Mouse (Mus musculus) hindbrain, embryonic 13.5 days (tissue): ENCODE measurements around the gene Hs6st3. TPM values are rescaled to one million over a fixed set of nuclear protein-coding genes. Genes with fewer than 3 reads are reported as not detected.

Source experiments
- ATAC-seq: fragments of 200-750 bp; cut with Nextera tagmentation; 2 replicates; pipeline ENCODE4 v1.8.0; 2017; ENCODE audit warnings: moderate TSS enrichment; ENCODE audit not compliant: low FRiP score
- H3K27ac ChIP-seq: fragments of 300-500 bp; sonication (generic); 2 replicates; pipeline ENCODE4 v1.5.1; 2015; ENCODE audit warnings: inconsistent platforms, mild to moderate bottlenecking, moderate library complexity
- H3K27me3 ChIP-seq: fragments of 300-500 bp; sonication (generic); 2 replicates; pipeline ENCODE4 v1.6.1; 2015; ENCODE audit warnings: mild to moderate bottlenecking, inconsistent platforms
- H3K36me3 ChIP-seq: fragments of 300-500 bp; sonication (generic); 2 replicates; pipeline ENCODE4 v1.6.1; 2015; ENCODE audit warnings: mild to moderate bottlenecking, inconsistent platforms
- H3K4me1 ChIP-seq: fragments of 300-500 bp; sonication (generic); replicated peaks from 2 replicates; pipeline ENCODE4 v1.6.1; 2015; ENCODE audit warnings: inconsistent platforms
- H3K4me2 ChIP-seq: fragments of 300-500 bp; sonication (generic); 2 replicates; pipeline ENCODE4 v1.6.1; 2015; ENCODE audit warnings: inconsistent platforms, mild to moderate bottlenecking, moderate library complexity
- H3K4me3 ChIP-seq: fragments of 300-500 bp; sonication (generic); 2 replicates; pipeline ENCODE4 v1.5.1; 2015; ENCODE audit warnings: mild to moderate bottlenecking, inconsistent platforms
- H3K9ac ChIP-seq: fragments of 300-500 bp; sonication (generic); 2 replicates; pipeline ENCODE4 v1.6.1; 2015; ENCODE audit warnings: mild to moderate bottlenecking, inconsistent platforms
- H3K9me3 ChIP-seq: fragments of 300-500 bp; sonication (generic); 2 replicates; pipeline ENCODE4 v1.6.1; 2016; ENCODE audit warnings: inconsistent platforms
- WGBS: fragments of 180-500 bp; shearing (Covaris S2); methylation state at CpG from one replicate; pipeline ENCODE4 v1.1.7; 2015; 5-methylcytosine and 5-hydroxymethylcytosine counted together
- polyA plus RNA-seq: library from polyadenylated mRNA; unstranded; fragments of >200 nt; fragmentation: Nextera tagmentation; extraction: Ambion mirVana; gene quantifications from 2 replicates; pipeline ENCODE4 v1.2.1, GENCODE M21; 2015

Gene Hs6st3
- 1.2 and 1.9 TPM in 2 replicates for polyA plus RNA-seq

- H3K27me3 ChIP-seq: peaks cover 73% of the 10 kb centered on the region
- H3K4me1 ChIP-seq: peaks cover 17% of the 10 kb centered on the region
- H3K4me2 ChIP-seq: peak within 1 kb of the TSS; percentile 99
- under 1% methylated on average over 89 of the region's 100 CpGs for WGBS
- no peaks in the 10 kb centered on the region for H3K9me3 ChIP-seq
- H3K36me3 ChIP-seq: no peaks in the 10 kb centered on the region
- H3K27ac ChIP-seq: peak within 1 kb of the TSS; percentile 60
- ATAC-seq: peak; percentile 68
- peak within 1 kb of the TSS; percentile 76 for H3K4me3 ChIP-seq
- peak within 1 kb of the TSS; percentile 80 for H3K9ac ChIP-seq
Measured at GRCm38 (mm10) chr14:119137906-119138785, at the start of gene Hs6st3. TSS of gene Hs6st3 (plus strand) at chr14:119138341.

GRCm38 (mm10) chr14:119098851-119099569 is 39.1 kb upstream of the Hs6st3 start, which contains the start of gene Uggt2:
TSS of gene Uggt2 (minus strand) at chr14:119099430.
- peak within 1 kb of the TSS; percentile 94 for H3K27ac ChIP-seq
- under 1% methylated on average over 72 of the region's 72 CpGs for WGBS
- no peaks in the 10 kb centered on the region for H3K9me3 ChIP-seq

GRCm38 (mm10) chr14:119099570-119099891 is 38.6 kb upstream of the Hs6st3 start:
- peak overlapping the region; percentile 94 for H3K27ac ChIP-seq
- H3K4me2 ChIP-seq: peak overlapping the region; percentile 77
- H3K27me3 ChIP-seq: no peaks in the 10 kb centered on the region
- peaks cover 22% of the 10 kb centered on the region for H3K4me1 ChIP-seq
- H3K36me3 ChIP-seq: no peaks in the 10 kb centered on the region
- peak overlapping the region; percentile 93 for H3K9ac ChIP-seq
- ATAC-seq: peak; percentile 90
- 0% methylated on average over 13 of the region's 13 CpGs for WGBS
- H3K4me3 ChIP-seq: peak overlapping the region; percentile 68
- no peaks in the 10 kb centered on the region for H3K9me3 ChIP-seq

More at GRCm38 (mm10) chr14:119098851-119099569, 39.1 kb upstream of the Hs6st3 start, which contains the start of gene Uggt2:
- Histone ChIP-seq H3K36me3 (no peaks in the 10 kb centered on the region), H3K9ac (peak within 1 kb of the TSS; percentile 93), H3K4me2 (peak within 1 kb of the TSS; percentile 77), H3K4me3 (peak within 1 kb of the TSS; percentile 68), H3K4me1 (peaks cover 22% of the 10 kb centered on the region), H3K27me3 (no peaks in the 10 kb centered on the region)
- peak; percentile 98 for ATAC-seq

- Histone ChIP-seq H3K36me3 (no peaks in the 10 kb centered on the region), H3K4me2 (no peak overlapping the region), H3K27me3 (no peaks in the 10 kb centered on the region), H3K4me1 (no peaks in the 10 kb centered on the region), H3K4me3 (no peak overlapping the region), H3K9me3 (no peaks in the 10 kb centered on the region), H3K9ac (no peak overlapping the region), H3K27ac (no peak overlapping the region)
- no peak for ATAC-seq
- WGBS: 83% methylated on average over 8 of the region's 8 CpGs
Measured at GRCm38 (mm10) chr14:119107591-119107990, 30.6 kb upstream of the Hs6st3 start.

- Histone ChIP-seq H3K27ac (no peak overlapping the region), H3K4me3 (no peak overlapping the region), H3K9ac (no peak overlapping the region), H3K36me3 (no peaks in the 10 kb centered on the region), H3K4me2 (no peak overlapping the region), H3K9me3 (no peaks in the 10 kb centered on the region), H3K4me1 (no peaks in the 10 kb centered on the region), H3K27me3 (no peaks in the 10 kb centered on the region)
- 72% methylated on average over 7 of the region's 7 CpGs for WGBS
- ATAC-seq: no peak
Measured at GRCm38 (mm10) chr14:119108776-119109301, 29.3 kb upstream of the Hs6st3 start.

GRCm38 (mm10) chr14:119109776-119110218 is 28.3 kb upstream of the Hs6st3 start:
- Histone ChIP-seq H3K27ac (no peak overlapping the region), H3K27me3 (no peaks in the 10 kb centered on the region), H3K4me1 (no peaks in the 10 kb centered on the region), H3K36me3 (no peaks in the 10 kb centered on the region), H3K9ac (no peak overlapping the region), H3K4me2 (no peak overlapping the region), H3K9me3 (no peaks in the 10 kb centered on the region), H3K4me3 (no peak overlapping the region)
- peak; percentile 32; the same call in 1 of the 2 replicates for ATAC-seq
- 82% methylated on average over 3 of the region's 3 CpGs for WGBS

- no peaks in the 10 kb centered on the region for H3K4me1 ChIP-seq
- ATAC-seq: no peak
- WGBS: 79% methylated on average over 6 of the region's 6 CpGs
Measured at GRCm38 (mm10) chr14:119112558-119112957, 25.6 kb upstream of the Hs6st3 start.

GRCm38 (mm10) chr14:119123582-119123981 is 14.6 kb upstream of the Hs6st3 start:
- Histone ChIP-seq H3K36me3 (no peaks in the 10 kb centered on the region), H3K9me3 (no peaks in the 10 kb centered on the region), H3K4me3 (peak overlapping the region; percentile 33), H3K27me3 (peaks cover 30% of the 10 kb centered on the region), H3K4me1 (peaks cover 16% of the 10 kb centered on the region), H3K27ac (peak overlapping the region; percentile 62), H3K4me2 (peak overlapping the region; percentile 55), H3K9ac (no peak overlapping the region)
- WGBS: 2% methylated on average over 12 of the region's 12 CpGs
- peak; percentile 49; the same call in 1 of the 2 replicates for ATAC-seq

More at GRCm38 (mm10) chr14:119112558-119112957, 25.6 kb upstream of the Hs6st3 start:
- H3K27me3 ChIP-seq: no peaks in the 10 kb centered on the region
- H3K36me3 ChIP-seq: no peaks in the 10 kb centered on the region
- H3K4me3 ChIP-seq: no peak overlapping the region
- H3K9me3 ChIP-seq: no peaks in the 10 kb centered on the region
- no peak overlapping the region for H3K27ac ChIP-seq
- H3K4me2 ChIP-seq: no peak overlapping the region
- no peak overlapping the region for H3K9ac ChIP-seq

- Histone ChIP-seq H3K27me3 (peaks cover 29% of the 10 kb centered on the region), H3K4me3 (peak overlapping the region; percentile 33), H3K36me3 (no peaks in the 10 kb centered on the region), H3K4me1 (peaks cover 16% of the 10 kb centered on the region), H3K9ac (no peak overlapping the region), H3K9me3 (no peaks in the 10 kb centered on the region), H3K4me2 (peak overlapping the region; percentile 55), H3K27ac (no peak overlapping the region)
- 25% methylated on average over 3 of the region's 3 CpGs for WGBS
- peak; percentile 91 for ATAC-seq
Measured at GRCm38 (mm10) chr14:119124061-119124460, 14.1 kb upstream of the Hs6st3 start.

GRCm38 (mm10) chr14:119125840-119126239 is 12.3 kb upstream of the Hs6st3 start:
- H3K27me3 ChIP-seq: peaks cover 34% of the 10 kb centered on the region
- H3K9ac ChIP-seq: no peak overlapping the region
- WGBS: 17% methylated on average over 4 of the region's 4 CpGs
- H3K27ac ChIP-seq: no peak overlapping the region
- H3K9me3 ChIP-seq: no peaks in the 10 kb centered on the region
- no peak for ATAC-seq
- peaks cover 16% of the 10 kb centered on the region for H3K4me1 ChIP-seq
- H3K4me2 ChIP-seq: no peak overlapping the region
- no peaks in the 10 kb centered on the region for H3K36me3 ChIP-seq
- H3K4me3 ChIP-seq: no peak overlapping the region

- peaks cover 16% of the 10 kb centered on the region for H3K4me1 ChIP-seq
- H3K9me3 ChIP-seq: no peaks in the 10 kb centered on the region
- no peak overlapping the region for H3K27ac ChIP-seq
- 96% methylated on average over 2 of the region's 2 CpGs for WGBS
- H3K36me3 ChIP-seq: no peaks in the 10 kb centered on the region
- ATAC-seq: peak; percentile 52
- no peak overlapping the region for H3K4me2 ChIP-seq
- no peak overlapping the region for H3K9ac ChIP-seq
- no peak overlapping the region for H3K4me3 ChIP-seq
- H3K27me3 ChIP-seq: peaks cover 36% of the 10 kb centered on the region
Measured at GRCm38 (mm10) chr14:119127330-119127729, 10.8 kb upstream of the Hs6st3 start.

GRCm38 (mm10) chr14:119137512-119137905 is 632 bp upstream of the Hs6st3 start:
- Histone ChIP-seq H3K27me3 (peaks cover 74% of the 10 kb centered on the region), H3K9ac (peak overlapping the region; percentile 80), H3K27ac (peak overlapping the region; percentile 60)

More at GRCm38 (mm10) chr14:119137512-119137905, 632 bp upstream of the Hs6st3 start:
- peaks cover 17% of the 10 kb centered on the region for H3K4me1 ChIP-seq
- peak overlapping the region; percentile 99 for H3K4me2 ChIP-seq
- peak overlapping the region; percentile 76 for H3K4me3 ChIP-seq
- WGBS: 0% methylated on average over 38 of the region's 38 CpGs
- ATAC-seq: peak; percentile 91
- H3K36me3 ChIP-seq: no peaks in the 10 kb centered on the region
- H3K9me3 ChIP-seq: no peaks in the 10 kb centered on the region
